Mouse (Mus musculus) gastrocnemius, postnatal 14 days (tissue): ENCODE measurements around the gene Rasgef1b. TPM values are rescaled to one million over a fixed set of nuclear protein-coding genes. Genes with fewer than 3 reads are reported as not detected.
A peak's percentile ranks its signal among the peaks of the same experiment; 100 is the strongest.

ENCODE experiments used
- DNase-seq: peaks from one replicate; pipeline ENCODE4 v3.0.0; 2021; ENCODE audit warnings: mixed read lengths
- intact Hi-C: fragments of 180-260 bp; cut with DNase I; formaldehyde crosslinking; loops from one replicate; pipeline ENCODE4 v1.15.1; 2025; ENCODE audit warnings: low total_unique reads
- total RNA-seq, 2 experiments: library from RNA; stranded (reverse); gene quantifications; 2 replicates each; pipeline ENCODE4 v1.2.3; 2021

Gene Rasgef1b
- total RNA-seq, 2 experiments from 2014 or later = 1.2 to 1.7 TPM

DNA sequence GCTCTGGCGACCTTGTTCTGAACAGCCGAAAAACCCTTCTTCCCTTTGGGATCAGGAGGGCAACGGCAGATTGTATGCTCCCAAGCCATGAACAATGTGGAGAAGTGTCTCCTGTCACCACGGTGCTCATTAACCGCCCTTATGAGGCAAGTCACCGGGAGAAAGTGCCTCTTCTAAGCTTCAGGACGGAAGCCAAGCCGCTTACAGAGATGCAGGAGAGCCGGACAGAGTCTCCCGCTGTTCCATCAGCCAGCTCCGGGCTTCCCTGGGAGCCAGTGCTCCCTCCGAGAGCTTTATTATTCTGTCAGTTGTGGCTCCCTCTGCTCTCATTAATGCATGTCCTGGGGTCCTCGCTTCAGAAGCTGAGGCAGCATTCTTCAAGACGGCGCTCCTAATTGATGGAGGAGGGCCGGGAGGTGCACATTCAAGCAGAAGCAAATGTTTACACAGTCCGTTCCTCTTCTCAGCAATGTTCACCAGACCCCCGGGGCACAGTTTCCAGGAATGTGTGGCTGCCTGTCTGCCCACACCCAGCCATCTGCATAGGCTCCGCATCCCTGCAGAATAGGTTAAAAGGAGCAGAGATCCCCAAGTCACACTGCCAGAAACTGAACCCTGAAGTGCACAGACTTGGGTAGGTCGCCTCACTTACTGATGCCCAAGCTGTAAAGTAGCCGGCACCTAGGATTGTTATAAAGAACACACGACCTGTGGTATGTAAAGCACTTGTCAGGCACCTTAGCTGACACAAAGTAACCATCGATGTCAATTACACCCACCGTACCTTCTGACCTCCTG lies 115.3 kb downstream of the Rasgef1b start:
- no peak for DNase-seq
- intact Hi-C loops = no loop called here

DNA sequence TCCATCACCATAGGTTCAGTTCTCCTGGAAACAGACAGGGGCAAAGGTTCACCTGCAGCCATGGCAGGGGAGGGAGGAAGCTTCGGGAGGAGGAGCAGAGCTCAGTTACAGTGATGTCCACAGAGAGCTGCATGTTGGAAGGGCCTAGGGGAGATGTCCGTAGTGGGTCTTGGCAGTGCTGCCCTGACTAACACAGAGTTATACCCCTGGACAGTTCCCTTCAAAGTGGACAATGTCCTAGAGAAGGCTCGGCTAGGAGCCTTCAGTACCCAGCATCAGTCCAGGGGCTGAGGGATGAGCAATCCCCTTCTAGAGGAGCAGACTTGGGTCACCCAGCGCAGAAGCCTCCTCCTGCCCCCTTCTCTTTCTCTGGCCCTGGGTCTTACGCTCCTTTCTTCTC lies 121.3 kb downstream of the Rasgef1b start:
- intact Hi-C loops = no loop called here
- DNase-seq = no peak

DNA sequence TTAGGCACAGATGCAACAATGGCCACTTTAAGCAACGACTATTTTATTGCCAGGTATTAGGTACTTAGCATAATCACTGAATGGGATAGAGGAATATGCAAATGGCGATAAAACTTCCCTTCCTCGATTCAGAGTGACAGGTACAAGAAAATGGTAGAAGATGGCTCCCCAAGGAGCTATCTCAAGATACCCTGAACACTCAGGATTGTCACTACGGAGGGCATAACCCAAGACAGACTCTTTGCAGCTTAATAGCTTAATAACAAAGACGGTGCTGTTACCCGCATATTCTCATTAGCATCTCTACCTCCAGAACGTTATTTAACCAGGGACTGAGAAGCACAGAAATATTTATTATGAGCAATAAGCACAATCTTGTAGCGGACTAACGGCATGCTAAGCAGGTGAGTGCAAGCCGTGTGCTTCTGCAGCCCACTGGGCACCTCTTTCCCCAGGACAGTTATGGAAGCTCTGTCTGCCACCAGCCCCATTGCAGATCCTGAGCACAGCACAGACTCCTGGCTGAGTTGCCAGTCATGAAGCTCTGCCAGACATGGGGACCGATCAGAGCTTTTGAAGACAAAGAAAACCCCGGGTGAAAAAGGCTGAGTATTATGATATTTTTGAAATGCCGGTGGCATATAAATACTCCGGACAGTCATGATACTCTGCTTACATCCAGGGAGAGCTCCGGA lies 122.6 kb downstream of the Rasgef1b start:
- DNase-seq = no peak
- intact Hi-C loops = no loop called here

DNA sequence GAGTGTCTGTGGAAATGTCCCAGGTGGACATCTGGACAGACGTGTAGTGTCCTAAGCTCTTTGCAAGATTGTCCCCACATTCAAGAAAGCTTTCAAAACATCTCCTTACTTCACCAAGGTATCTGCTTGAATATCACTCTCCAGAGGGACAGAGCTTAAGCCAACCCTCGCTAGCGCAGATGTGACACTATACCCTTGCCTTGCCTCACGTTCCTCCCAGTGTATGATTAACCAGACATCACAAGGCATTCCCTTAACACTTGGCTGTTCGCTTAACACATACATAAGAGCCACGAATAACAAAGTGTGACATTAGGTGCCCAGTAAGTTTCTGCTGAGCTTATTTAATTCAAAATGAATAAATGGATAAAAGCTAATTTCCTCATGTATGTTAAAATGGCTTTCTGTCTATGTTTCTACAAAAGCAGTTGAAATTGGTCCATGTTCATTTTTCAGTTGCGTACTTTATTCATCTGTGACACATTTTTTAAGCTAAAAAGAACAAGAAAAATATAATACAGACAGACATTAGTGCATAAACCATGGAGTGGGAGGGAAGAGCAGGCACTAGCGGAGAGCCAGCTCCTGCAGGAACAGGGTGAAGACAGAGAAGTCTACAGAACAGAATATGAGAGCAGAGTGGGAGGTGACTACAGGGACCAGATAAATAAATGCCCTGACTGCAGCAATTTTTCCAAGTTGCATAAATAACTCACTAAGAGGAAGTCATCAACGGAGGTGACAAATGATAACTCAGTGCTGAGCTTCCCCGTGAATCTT lies 126.4 kb downstream of the Rasgef1b start:
- intact Hi-C loops = no loop called here
- DNase-seq = no peak

DNA sequence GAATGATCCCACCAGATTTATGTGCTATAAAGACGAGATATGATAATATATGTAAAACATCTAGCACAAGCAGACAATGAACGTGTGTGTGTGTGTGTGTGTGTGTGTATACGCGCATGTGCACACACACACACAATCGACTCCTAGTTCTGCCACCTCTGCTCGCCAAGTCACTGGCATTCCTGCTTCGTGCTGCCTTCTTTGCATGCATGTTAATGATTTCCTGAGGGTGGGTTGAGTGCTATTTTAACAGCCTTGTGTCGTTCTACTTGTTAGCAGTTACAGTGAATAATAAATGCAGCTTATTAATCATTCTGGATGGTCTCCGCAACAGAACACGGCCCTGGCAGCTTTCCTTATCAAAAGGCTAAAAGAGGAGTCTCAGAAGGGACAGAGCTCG lies 129.5 kb downstream of the Rasgef1b start:
- DNase-seq = no peak
- intact Hi-C loops = no loop called here

DNA sequence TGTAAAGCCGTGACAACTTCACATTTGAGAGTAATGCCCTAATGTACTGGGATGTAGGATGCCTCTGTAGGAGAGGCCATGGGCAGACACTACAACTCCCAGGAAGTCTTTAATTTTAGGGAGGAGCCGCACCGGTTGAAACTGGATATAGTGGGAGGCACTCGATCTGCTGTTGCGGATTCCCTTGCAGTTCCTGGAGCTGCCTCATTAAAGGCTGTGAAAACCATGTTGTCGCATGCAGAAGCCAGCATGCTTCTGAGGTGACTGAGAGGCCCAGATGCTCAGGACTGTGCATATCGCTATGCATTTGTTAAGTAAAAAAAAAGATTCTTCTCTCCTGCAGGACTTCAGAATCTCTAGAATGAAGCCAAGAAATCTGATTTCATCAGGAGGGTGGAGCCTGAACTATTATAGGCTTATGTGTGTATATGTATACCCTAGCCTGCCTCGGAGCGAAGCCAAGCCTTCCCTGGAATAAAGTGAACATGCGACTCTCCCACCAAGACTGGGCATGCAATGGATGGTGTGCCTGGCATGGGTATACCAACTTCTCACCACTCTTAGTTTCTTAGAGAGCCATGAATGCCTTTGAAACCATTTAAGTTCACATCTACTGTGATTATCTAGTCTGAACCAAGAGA lies 130.3 kb downstream of the Rasgef1b start:
- intact Hi-C loops = no loop called here
- no peak for DNase-seq

DNA sequence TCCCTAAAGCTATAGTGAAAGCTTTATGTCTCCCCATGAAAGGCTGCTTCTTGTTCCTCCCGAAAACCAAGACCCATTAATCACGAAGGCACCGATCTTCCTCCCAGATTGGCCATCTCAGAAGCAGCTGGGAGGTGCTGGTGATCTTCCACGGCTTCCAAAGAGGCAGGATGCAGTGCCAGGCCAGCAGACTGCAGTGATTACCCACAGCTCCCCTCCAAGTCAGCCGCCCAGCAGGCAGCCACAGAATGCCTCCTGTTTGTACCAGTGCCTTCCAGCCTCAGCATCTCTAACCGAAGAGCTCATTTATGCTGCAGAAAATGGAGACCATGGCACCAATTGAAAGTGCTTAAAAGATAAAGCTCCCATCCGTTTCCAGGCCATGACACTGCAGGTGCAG lies 131.2 kb downstream of the Rasgef1b start:
- intact Hi-C loops = no loop called here

DNA sequence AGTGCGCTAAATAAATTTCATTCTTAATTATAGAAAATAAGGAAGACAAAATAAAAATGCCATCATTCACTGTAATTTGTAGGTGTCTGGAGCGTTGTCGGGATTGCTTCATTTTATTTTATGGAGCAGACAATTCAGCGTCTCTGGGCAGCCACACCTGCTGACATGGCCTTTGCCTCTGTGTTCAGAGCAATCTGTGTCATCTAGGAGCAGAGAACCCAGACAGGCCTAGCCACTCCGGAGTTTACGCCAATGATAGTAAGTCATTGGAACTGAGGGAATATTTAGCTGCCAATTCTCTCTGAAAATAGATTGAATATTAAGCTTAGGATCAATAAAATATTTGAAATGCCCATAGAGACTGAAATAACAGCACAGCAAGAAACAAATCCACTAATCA lies 137.5 kb downstream of the Rasgef1b start:
- DNase-seq = no peak
- intact Hi-C loops = no loop called here

More for the DNA sequence above, 131.2 kb downstream of the Rasgef1b start:
- DNase-seq = no peak

DNA sequence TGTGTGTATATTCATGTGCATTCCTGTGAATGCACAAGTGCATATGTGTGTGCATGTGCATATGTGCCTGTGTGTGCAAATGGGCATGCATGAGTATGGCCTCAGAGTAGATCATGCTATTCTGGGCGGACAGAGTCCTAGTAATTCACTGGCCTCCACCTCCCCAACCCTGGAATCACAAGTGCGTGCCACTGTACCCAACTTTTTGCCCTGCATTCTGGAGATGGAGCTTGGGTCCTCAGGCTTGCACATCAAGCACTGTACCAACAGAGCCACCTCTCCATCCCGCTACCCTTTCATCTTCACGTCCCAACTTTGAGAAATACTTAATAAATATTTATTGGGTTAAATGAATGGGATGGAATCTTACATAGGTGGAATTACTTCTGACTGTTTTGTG lies 138.3 kb downstream of the Rasgef1b start:
- no peak for DNase-seq
- intact Hi-C loops = no loop called here

DNA sequence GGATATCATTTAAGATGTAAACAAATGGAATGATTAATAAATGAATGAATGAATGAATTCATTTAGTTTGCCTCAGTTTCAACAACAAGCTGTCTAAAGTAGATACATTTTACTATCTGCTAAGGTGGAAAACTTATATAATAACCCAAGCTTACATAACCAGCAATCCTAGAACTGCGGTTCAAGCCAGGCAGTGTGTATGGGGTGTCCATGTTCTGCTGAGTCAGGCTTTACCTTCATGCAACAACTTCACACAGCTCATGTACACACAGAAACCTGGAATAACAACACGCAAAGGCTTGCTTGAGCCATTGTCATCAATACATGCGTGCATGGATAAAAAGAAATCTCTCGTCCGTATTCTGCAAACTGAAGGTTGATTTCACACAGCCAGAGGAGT lies 140.9 kb downstream of the Rasgef1b start:
- DNase-seq = no peak
- intact Hi-C loops = no loop called here

DNA sequence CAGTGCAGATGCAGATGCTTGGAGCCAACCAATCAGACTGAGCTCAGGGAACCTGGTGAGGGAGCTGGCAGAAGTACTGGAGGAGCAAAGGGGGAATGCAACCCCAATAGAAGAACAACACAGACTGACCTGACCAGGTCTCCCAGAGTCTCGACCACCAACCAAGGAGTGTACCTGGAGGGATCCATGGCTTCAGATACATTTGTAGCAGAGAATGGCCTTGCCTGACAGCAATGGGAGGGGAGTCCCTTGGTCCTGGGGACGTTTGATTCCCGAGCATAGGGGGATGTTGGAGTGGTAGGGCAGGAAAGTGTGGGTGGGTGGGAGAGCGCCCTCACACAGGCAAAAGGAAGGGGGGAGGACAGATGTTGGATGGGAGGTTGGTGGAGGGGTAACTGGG lies 141.3 kb downstream of the Rasgef1b start:
- no peak for DNase-seq
- intact Hi-C loops = no loop called here

DNA sequence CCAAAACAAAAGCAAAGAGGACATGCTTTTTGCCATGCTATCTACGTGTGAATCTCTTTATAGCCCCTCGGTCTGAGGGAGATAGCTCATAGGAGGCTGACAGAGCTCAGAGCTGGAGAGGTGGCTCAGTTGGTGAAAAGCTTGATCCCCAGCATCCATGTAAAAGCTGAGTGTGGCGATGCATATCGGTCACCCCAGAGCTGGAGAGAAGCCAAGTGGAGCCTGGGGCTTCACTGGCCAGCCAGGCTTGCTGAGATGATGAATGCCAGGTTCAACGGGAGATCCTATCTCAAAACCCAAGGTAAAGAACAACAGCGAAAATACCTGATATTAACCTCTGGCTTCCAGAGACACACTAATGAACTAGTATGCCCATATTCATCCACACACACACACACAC lies 142.6 kb downstream of the Rasgef1b start:
- intact Hi-C loops = no loop called here
- DNase-seq = no peak

DNA sequence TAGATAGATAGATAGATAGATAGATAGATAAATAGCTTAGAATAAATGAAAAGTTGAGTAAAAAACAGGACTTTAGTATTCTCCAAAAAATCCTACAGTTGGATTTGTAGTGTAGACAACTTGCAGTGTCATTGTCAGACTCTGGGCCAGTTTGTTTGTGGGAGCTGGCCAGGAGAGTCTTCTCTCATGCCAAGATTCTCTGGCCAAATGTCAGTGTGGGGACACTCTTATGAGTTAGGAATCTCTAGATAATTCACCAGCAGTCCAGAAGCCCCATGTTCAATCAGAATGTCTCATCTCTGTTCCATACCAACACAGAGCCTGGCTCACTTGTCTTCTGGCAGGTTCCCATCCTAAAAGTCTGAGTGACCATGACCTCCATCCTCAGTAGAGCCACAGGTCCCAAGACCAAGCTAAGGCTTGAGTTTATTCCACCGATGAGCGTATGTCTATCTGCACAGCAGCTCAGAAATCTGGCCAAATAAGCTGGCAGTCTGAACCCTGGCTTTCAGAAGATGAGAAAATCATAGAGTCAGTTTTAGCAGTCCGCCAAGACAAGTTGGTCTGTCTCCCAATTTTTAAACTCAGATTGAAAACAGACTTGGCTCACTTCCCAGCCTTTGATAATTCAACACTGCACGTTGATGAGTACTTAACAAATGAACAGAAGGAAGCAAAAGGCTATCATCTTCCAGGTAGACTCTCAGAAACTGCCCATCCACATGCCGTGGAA lies 143.5 kb downstream of the Rasgef1b start:
- intact Hi-C loops = no loop called here

DNA sequence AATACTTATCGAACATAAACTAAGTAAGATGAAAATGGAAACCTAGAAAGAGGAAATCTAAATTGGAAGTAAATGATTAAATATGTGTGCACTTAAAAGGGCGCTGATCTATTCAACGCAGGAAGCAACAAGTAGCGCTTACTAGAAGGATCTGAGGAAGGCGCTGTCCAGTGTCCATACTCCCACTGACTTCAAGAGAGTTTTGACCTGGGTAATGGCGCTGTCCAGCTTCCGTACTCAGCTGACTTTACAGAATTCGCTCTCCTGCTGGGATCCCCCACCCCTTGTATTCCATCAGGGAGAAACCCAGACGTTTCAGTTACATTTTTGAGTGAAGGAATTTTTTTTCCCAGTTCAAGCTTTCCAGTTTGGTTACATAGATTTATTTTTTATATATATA lies 144.6 kb downstream of the Rasgef1b start:
- DNase-seq = no peak
- intact Hi-C loops = no loop called here

More for the DNA sequence above, 143.5 kb downstream of the Rasgef1b start:
- no peak for DNase-seq

DNA sequence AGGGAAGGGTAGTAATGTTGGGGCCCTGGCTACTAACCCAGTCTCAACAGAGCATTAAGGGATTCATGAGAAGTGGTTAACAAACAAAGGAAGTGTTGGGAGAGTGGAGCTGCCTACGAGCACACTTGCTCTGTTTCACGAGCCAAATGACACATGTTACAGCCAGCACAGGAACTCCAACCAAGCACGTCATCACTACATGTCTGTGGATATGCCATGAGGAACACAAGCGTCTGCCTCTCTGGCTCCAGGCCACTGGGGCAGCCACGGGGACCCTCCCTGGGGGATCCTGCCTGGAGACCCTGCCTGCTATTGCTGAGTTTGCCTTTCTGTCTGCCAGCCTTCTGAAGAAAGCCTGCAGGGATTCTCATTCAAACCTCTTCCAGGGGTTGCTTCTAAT lies 146.8 kb downstream of the Rasgef1b start:
- intact Hi-C loops = no loop called here
- no peak for DNase-seq

DNA sequence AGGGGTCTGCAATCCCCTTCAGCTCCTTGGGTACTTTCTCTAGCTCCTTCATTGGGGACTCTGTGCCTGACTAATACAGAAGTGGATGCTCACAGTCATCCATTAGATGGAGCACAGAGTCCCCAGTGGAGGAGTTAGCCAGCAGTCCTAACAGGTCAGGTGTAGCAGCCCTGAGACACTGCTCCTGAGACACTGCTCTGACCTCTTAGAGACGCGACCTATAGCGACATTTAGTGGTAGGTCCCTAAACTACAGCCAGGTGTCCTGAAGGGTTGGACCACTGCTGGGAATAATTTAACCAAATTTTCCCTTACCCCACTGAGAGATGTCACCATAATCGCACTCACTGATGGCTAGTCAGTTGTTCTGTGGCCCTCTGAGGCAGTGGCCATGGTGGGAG lies 150.2 kb downstream of the Rasgef1b start:
- intact Hi-C loops = loop anchor here (5.0 kb wide), 1 partner anchor 331 kb away; no protein-coding TSS in a partner anchor
- DNase-seq = peak; percentile 17

DNA sequence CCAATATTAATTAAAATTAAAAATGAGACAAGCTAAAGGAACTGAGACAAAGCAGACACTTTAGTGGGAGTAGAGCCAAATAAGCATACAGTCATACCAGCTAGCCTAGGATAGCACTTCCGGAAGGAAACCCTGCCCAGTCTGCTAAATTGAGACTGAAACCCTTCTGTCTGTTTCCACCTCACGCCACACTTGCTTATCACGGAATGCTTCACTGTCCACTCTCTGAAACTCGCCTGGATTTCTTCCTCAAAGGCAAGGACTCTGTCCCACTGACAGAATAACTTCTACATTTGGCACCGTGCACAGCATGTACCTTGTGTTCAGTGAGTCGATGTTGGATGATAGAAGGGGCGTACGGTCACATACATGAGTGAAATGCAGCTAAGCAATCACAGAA lies 153.0 kb downstream of the Rasgef1b start:
- DNase-seq = no peak
- intact Hi-C loops = loop anchor here (2.0 to 5.0 kb wide), 2 partner anchors 329 to 371 kb away; no protein-coding TSS in a partner anchor

DNA sequence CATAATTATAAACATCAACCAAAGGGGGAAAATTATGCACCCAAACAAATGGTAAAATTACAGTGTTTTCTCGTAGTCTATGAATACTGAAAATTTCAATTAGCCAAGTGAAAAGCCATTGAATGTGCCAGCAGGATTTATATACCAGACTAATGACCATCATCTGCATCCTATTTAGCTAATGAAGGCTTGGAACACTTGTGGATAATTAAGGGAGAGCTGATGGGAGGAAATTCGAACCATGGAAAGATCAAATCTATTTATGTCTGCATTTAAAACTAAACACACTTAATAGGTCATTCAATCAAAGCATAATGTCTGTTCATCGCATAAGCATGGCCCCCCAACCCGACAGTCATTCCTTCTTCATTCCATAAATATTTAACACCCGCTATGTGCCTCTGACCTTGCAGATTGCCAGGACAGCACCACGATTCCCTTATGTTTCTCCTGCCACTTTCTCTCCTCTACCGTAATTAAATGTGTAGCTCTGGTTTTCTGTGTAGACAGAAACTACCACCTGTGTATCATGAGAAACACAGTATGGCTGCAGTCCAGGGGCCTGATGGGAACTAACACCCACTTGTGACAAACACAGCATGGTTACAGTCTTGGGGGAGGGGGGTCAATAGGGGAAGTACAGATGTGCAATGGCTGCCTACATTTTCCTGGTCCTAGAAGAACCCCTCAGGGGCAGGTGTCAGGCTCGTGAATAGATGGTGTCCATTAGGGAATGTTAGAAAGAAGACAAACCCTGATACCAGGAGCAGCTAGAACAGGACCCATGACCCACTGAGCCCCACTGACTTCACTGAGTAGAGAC lies 164.2 kb downstream of the Rasgef1b start:
- intact Hi-C loops = no loop called here
- no peak for DNase-seq
